Mouse (Mus musculus): ENCODE results near the gene Ecd. TPM values are rescaled to one million over a fixed set of nuclear protein-coding genes. Genes with fewer than 3 reads are reported as not detected.

The Ecd gene
- 58.1 and 62.7 TPM in 2 replicates for polyA plus RNA-seq (2014; fragmentation: Nextera tagmentation; extraction: Ambion mirVana)

DNA sequence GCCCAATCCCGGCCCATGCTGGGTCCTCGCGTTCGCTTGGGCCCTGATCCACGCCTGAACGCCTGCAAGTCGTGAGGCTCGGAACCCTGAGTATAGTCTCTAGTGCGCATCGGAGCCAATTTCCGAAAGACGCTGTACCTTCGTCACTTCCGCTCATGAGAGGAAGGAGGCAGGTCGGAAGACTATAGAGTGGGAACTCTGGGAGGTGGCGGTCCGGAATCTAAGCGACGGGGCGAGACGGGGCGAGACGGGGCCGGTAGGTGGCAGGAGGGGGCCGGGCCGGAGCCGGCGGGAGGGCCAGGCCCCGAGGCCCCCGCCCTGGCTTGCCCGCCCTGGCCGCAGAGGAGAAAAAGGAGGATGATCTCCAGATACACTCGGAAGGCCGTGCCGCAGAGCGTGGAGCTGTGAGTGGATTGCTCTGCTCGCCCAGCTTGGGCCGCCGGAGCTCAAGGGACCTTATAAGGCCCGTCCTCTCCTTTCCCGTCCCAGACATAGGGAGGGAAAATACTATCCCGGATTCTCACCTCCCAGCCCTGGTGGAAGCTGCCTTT is at the start of gene Ecd, which contains the start of gene Fam149b:
Ecd (minus strand) TSS at position 131 of the 551 bp plus-strand sequence.
Fam149b (plus strand) TSS at position 172 of the 551 bp plus-strand sequence.
- Histone ChIP-seq H3K36me3 (ENCODE audit: control insufficient read depth, insufficient read depth, low read length) (peaks cover 35% of the 10 kb centered on the region; the same call in 1 of the 2 replicates), H3K9ac (ENCODE audit: low read length) (peak within 1 kb of the TSS; percentile 93), H3K4me1 (replicated peaks; ENCODE audit: control insufficient read depth, insufficient read depth, low read length) (peaks cover 10% of the 10 kb centered on the region), H3K4me2 (ENCODE audit: low read length) (peak within 1 kb of the TSS; percentile 89), H3K27ac (ENCODE audit: low read depth) (peak within 1 kb of the TSS; percentile 92), H3K9me3 (ENCODE audit: control insufficient read depth, low read length) (no peaks in the 10 kb centered on the region), H3K27me3 (replicated peaks; ENCODE audit: control insufficient read depth, insufficient read depth, low read length) (no peaks in the 10 kb centered on the region), H3K4me3 (ENCODE audit: low read depth, low read length) (peak within 1 kb of the TSS; percentile 86)
- DNase-seq (ENCODE audit: low spot score) (peak; percentile 98), ATAC-seq (replicated peaks; ENCODE audit: low FRiP score, low TSS enrichment, low read depth) (peak; percentile 100)
- under 1% methylated on average over 41 of the region's 42 CpGs for WGBS

DNA sequence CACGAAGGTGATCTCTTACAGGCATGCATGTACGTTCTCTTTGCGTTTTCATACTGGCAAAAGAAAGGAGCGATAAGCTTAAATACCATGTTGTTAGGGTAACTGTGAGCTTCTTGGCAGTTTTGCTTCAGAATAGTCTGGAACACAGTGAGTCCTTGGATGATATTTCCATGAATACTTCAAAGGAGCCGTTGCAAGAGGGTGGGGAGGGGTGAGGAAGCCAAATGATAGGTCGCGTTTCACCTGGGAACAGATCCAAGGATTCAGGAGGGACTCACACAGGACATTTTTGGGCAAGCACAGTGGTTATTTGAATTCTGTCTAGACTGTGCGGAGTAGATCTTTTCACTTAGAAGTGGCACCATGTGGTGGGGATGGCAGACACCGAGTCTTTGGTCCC is 49.3 kb upstream of the Ecd start:
- H3K4me3 ChIP-seq (ENCODE audit: low read depth, low read length) = no peak overlapping the region
- 84% methylated on average over 9 of the region's 9 CpGs for WGBS
- no peak for DNase-seq (ENCODE audit: low spot score)
- ATAC-seq (replicated peaks; ENCODE audit: low FRiP score, low TSS enrichment, low read depth) = no peak
- no peak overlapping the region for H3K9ac ChIP-seq (ENCODE audit: low read length)
- H3K9me3 ChIP-seq (ENCODE audit: control insufficient read depth, low read length) = no peaks in the 10 kb centered on the region
- no peaks in the 10 kb centered on the region for H3K27me3 ChIP-seq (replicated peaks; ENCODE audit: control insufficient read depth, insufficient read depth, low read length)
- H3K27ac ChIP-seq (ENCODE audit: low read depth) = no peak overlapping the region
- H3K36me3 ChIP-seq (ENCODE audit: control insufficient read depth, insufficient read depth, low read length) = no peaks in the 10 kb centered on the region
- 0 out of 2 replicates have a peak, but pooled peaks cover 7% of the 10 kb centered on the region for H3K4me1 ChIP-seq (replicated peaks; ENCODE audit: control insufficient read depth, insufficient read depth, low read length)
- no peak overlapping the region for H3K4me2 ChIP-seq (ENCODE audit: low read length)

DNA sequence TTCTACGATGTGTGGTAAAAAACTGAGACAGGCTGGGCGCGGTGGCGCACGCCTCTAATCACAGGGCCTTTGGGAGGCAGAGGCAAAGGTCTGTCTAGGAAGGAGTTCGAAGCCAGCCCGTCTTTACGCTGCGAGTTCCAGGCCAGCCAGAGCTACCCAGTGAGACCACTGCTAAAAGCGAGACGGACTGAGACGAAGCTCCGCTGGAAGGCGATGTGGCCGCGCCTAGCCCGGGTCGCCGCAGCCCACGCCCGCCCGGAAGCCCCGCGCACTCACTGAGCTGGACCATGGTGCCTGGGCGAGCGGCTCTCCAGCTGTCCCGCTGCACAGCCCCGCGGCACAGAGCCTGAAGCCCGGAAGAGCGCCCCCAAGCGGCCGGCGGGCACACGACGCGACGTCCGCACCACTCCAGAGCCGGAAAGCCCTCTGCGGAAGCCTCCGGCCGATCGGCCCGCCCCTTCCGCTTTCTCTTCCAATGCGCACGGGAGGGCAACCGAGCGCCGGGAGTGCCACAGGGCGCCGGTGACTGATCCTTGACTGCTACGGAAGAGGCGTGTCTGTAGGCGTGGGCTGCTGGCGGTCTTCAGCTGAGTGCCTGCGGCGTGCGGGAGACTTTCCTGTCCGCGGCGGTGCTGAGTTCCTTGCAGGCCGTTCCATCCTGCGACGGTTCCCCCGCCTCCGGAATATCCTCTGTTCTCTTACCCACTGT is 45.4 kb upstream of the Ecd start, which contains the start of gene Mrps16:
Mrps16 (minus strand) TSS at position 430 of the 709 bp plus-strand sequence.
- H3K4me2 ChIP-seq (ENCODE audit: low read length) = peak within 1 kb of the TSS; percentile 66
- H3K4me1 ChIP-seq (replicated peaks; ENCODE audit: control insufficient read depth, insufficient read depth, low read length) = 0 out of 2 replicates have a peak, but pooled peaks cover 9% of the 10 kb centered on the region
- peaks cover 20% of the 10 kb centered on the region for H3K36me3 ChIP-seq (ENCODE audit: control insufficient read depth, insufficient read depth, low read length)
- H3K9me3 ChIP-seq (ENCODE audit: control insufficient read depth, low read length) = no peaks in the 10 kb centered on the region
- peak; percentile 94 for ATAC-seq (replicated peaks; ENCODE audit: low FRiP score, low TSS enrichment, low read depth)
- peak within 1 kb of the TSS; percentile 82 for H3K27ac ChIP-seq (ENCODE audit: low read depth)
- under 1% methylated on average over 68 of the region's 68 CpGs for WGBS
- H3K9ac ChIP-seq (ENCODE audit: low read length) = peak within 1 kb of the TSS; percentile 86
- peak within 1 kb of the TSS; percentile 86 for H3K4me3 ChIP-seq (ENCODE audit: low read depth, low read length)
- peak; percentile 88 for DNase-seq (ENCODE audit: low spot score)
- H3K27me3 ChIP-seq (replicated peaks; ENCODE audit: control insufficient read depth, insufficient read depth, low read length) = no peaks in the 10 kb centered on the region

DNA sequence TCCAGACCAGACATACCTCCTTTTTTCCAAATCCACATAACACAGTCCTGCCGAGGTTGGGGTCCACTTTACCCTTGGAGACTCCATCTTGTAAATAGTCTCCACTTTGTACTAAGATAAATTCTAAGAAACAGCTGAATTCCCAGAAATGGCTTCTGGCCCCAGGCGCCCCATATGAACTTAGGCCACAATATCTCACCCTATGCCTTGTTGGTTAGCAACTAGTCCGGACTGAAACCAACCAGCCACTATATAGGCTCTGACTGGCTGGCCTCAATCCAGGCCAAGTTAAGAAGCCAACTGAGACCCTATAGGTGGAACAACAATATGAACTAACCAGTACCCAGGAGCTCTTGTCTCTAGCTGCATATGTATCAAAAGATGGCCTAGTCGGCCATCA is 44.4 kb upstream of the Ecd start:
- WGBS = 87% methylated on average over 3 of the region's 4 CpGs

DNA sequence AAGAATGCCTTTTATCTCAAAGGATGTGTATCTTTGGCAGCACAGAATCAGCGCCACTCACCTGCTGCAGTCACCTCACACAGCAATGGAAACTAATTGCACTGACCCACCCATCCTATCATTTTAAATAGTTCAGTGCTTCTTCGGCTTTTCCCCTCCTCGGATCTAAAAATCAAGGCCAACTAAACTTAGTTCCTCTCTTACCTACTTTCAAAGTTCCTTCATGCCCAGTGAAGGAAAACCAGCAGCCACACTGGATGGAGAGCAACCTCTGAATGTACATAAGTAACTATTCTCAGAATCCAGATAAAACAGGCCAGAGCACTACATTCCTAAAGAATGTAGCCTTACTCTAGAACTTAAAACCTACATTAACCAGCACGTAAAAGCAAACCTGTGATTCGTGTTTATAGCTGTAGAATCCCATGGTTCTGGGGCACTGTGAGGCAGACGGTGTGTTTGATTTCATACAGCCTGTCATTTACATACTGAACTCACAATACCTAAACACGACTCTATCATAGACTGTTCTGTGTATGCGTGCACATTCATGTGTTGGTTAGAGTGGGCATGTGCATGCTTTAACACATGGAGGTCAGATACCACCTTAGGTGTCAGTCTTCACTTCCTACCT is 41.6 kb upstream of the Ecd start:
- DNase-seq (ENCODE audit: low spot score) = no peak
- Histone ChIP-seq H3K27ac (ENCODE audit: low read depth) (no peak overlapping the region), H3K9ac (ENCODE audit: low read length) (peak overlapping the region; percentile 67), H3K27me3 (replicated peaks; ENCODE audit: control insufficient read depth, insufficient read depth, low read length) (no peaks in the 10 kb centered on the region), H3K4me3 (ENCODE audit: low read depth, low read length) (peak overlapping the region; percentile 72), H3K9me3 (ENCODE audit: control insufficient read depth, low read length) (no peaks in the 10 kb centered on the region), H3K36me3 (ENCODE audit: control insufficient read depth, insufficient read depth, low read length) (peaks cover 48% of the 10 kb centered on the region), H3K4me1 (replicated peaks; ENCODE audit: control insufficient read depth, insufficient read depth, low read length) (peaks cover 32% of the 10 kb centered on the region), H3K4me2 (ENCODE audit: low read length) (peak overlapping the region; percentile 83)
- WGBS = 86% methylated on average over 8 of the region's 8 CpGs
- no peak for ATAC-seq (replicated peaks; ENCODE audit: low FRiP score, low TSS enrichment, low read depth)

More for the DNA sequence above, 44.4 kb upstream of the Ecd start:
- H3K9me3 ChIP-seq (ENCODE audit: control insufficient read depth, low read length) = no peaks in the 10 kb centered on the region
- no peaks in the 10 kb centered on the region for H3K27me3 ChIP-seq (replicated peaks; ENCODE audit: control insufficient read depth, insufficient read depth, low read length)
- no peak overlapping the region for H3K27ac ChIP-seq (ENCODE audit: low read depth)
- DNase-seq (ENCODE audit: low spot score) (no peak), ATAC-seq (replicated peaks; ENCODE audit: low FRiP score, low TSS enrichment, low read depth) (no peak)
- 0 out of 2 replicates have a peak overlapping the region, but pooled peaks have one; percentile 86 for H3K4me3 ChIP-seq (ENCODE audit: low read depth, low read length)
- H3K9ac ChIP-seq (ENCODE audit: low read length) = no peak overlapping the region
- peaks cover 26% of the 10 kb centered on the region for H3K36me3 ChIP-seq (ENCODE audit: control insufficient read depth, insufficient read depth, low read length)
- peaks cover 16% of the 10 kb centered on the region for H3K4me1 ChIP-seq (replicated peaks; ENCODE audit: control insufficient read depth, insufficient read depth, low read length)
- H3K4me2 ChIP-seq (ENCODE audit: low read length) = peak overlapping the region; percentile 66

DNA sequence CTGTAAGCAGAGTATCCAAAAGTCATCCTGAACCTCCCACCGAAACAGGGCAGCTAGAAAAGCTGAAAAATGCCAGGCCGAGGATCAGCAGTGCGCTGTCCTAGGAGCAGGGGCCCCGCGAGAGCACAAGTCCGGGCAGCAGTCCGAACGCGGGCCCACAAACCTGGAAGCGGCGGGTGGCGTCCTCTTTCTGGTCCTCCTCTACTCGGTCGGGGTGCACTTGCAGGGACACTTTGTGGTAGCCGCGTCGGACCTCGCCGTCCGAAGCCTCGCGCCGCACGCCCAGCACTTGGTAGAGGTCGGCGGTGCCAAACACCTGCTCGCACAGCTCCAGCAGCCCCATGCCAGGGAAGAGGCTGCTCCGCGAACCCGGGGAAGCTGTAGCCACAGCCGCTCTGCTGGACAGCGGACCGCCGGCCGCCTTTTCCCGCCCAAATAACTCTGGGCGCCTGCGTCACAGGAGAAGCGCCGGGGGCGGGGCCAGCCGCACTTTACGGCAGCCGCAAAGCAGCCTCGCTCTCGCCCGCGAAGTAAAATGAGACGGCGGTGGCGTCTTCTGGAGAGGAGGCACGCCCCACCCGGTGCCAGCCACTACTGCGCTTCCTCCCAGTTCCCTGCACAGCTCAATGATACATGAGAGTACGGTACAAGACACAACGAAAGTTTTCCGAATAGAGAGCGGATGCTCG is 40.7 kb upstream of the Ecd start, which contains the start of gene Dnajc9:
Dnajc9 (minus strand) TSS at position 470 of the 689 bp plus-strand sequence.
- no peaks in the 10 kb centered on the region for H3K9me3 ChIP-seq (ENCODE audit: control insufficient read depth, low read length)
- H3K4me3 ChIP-seq (ENCODE audit: low read depth, low read length) = peak within 1 kb of the TSS; percentile 72
- H3K27me3 ChIP-seq (replicated peaks; ENCODE audit: control insufficient read depth, insufficient read depth, low read length) = no peaks in the 10 kb centered on the region
- DNase-seq (ENCODE audit: low spot score) (peak; percentile 96), ATAC-seq (replicated peaks; ENCODE audit: low FRiP score, low TSS enrichment, low read depth) (peak; percentile 71)
- H3K9ac ChIP-seq (ENCODE audit: low read length) = peak within 1 kb of the TSS; percentile 67
- peak within 1 kb of the TSS; percentile 88 for H3K27ac ChIP-seq (ENCODE audit: low read depth)
- H3K4me2 ChIP-seq (ENCODE audit: low read length) = peak within 1 kb of the TSS; percentile 83
- peaks cover 26% of the 10 kb centered on the region for H3K4me1 ChIP-seq (replicated peaks; ENCODE audit: control insufficient read depth, insufficient read depth, low read length)
- WGBS = under 1% methylated on average over 59 of the region's 59 CpGs
- peaks cover 58% of the 10 kb centered on the region for H3K36me3 ChIP-seq (ENCODE audit: control insufficient read depth, insufficient read depth, low read length)

DNA sequence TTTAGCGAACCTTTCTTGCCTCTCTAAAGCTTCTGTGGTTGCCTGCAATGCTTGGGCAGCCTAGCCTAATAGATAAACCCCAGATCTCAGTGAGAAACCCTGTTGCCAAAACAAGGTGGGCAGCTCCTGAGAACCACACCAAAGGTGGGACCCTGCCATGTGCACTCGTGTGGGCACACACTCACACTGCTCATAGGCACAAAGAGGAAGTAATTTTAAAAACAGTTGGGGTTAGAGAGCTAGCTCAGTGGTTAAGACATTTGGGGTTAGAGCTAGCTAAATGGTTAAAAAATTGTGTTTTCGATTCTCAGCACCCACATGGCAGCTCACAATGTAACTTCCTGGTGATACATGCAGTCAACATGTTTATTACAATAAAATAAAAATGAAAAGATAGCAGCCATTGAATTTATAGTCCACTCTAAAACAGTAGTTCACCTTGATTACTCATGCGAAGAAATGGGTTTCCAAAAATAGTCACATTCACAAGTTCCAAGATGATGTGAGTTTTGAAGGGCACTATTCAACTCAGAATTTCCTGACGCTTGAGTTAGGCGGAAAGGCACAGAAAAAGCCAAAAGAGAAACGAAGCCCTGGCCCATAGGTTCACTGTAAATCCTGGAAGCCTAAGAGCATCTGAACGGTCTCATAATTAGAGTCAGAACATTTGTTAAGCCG is 32.0 kb upstream of the Ecd start:
- no peak overlapping the region for H3K4me2 ChIP-seq (ENCODE audit: low read length)
- no peak for ATAC-seq (replicated peaks; ENCODE audit: low FRiP score, low TSS enrichment, low read depth)
- H3K9ac ChIP-seq (ENCODE audit: low read length) = no peak overlapping the region
- no peaks in the 10 kb centered on the region for H3K9me3 ChIP-seq (ENCODE audit: control insufficient read depth, low read length)
- WGBS = 91% methylated on average over 9 of the region's 9 CpGs
- H3K27ac ChIP-seq (ENCODE audit: low read depth) = no peak overlapping the region
- peaks cover 72% of the 10 kb centered on the region for H3K36me3 ChIP-seq (ENCODE audit: control insufficient read depth, insufficient read depth, low read length)
- no peak overlapping the region for H3K4me3 ChIP-seq (ENCODE audit: low read depth, low read length)
- H3K4me1 ChIP-seq (replicated peaks; ENCODE audit: control insufficient read depth, insufficient read depth, low read length) = no peaks in the 10 kb centered on the region
- no peaks in the 10 kb centered on the region for H3K27me3 ChIP-seq (replicated peaks; ENCODE audit: control insufficient read depth, insufficient read depth, low read length)
- no peak for DNase-seq (ENCODE audit: low spot score)
